Mouse (Mus musculus): ENCODE data around the gene Gm36079. TPM values are rescaled to one million over a fixed set of nuclear protein-coding genes. Genes with fewer than 3 reads are reported as not detected.
"Not testable (repeated sequence)": the region's sequence is repeated elsewhere in the genome, so short reads cannot be mapped to it uniquely, and the experiment has no call there.

The Gm36079 gene
- total and polyA plus RNA-seq, 2 experiments from 2014 or later: not detected

DNA sequence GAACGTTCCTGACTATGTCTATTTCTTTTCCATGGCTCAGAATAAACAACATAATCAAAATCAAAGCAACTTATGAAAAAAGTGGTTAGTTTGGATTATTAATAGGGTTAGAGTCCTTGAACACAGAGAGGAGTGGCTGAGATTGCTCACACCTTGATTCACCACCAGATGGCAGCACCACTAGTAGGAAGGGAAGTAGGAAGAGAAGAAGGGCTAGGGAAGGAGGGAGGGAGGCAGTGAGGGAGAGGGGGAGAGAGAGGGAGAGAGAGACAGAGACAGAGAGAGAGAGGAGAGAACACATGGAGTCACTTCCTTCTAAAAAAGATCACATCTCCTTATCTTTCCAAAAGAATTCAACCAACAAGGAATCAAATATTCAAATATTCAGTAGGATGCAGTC is 14.3 kb upstream of the Gm36079 start:
- peak; percentile 34 for TF ChIP-seq CTCF (IDR thresholded peaks at IDR 0.05; ENCODE audit: low read depth)
- not testable (repeated sequence) for H3K9me3 ChIP-seq (ENCODE audit: low read length); H3K4me2 ChIP-seq (ENCODE audit: low read depth); H3K27me3 ChIP-seq (ENCODE audit: insufficient read depth, low read length); H3K36me3 ChIP-seq (ENCODE audit: insufficient read depth); ATAC-seq; DNase-seq; H3K4me1 ChIP-seq (ENCODE audit: insufficient read depth); H3K9ac ChIP-seq; H3K4me3 ChIP-seq (ENCODE audit: low read depth, low read length); H3K27ac ChIP-seq (ENCODE audit: low read depth, low read length)
- WGBS: no CpG with 5 or more reads among the region's 1 CpGs

DNA sequence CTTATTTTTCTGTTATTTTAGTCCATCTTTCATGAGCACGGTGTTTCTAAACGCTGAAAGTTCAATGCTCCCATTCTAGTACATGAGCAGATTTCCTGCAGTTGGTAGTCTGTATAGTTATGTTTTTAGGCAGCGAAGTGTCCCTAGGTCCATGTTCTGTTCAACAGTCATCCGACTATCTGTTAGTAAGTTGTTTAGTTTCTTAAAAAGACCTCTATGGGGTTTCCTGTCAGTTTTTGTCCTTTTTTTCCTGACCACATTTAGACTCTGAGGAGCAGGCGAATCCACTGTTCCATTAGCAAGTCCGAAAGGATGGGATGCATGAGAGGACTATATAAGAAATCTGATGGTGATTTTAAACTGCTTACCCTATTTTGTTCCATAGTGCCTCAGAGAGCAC is 11.1 kb upstream of the Gm36079 start:
- 5% methylated on average over 6 of the region's 6 CpGs for WGBS
- ATAC-seq; H3K4me1 ChIP-seq (ENCODE audit: insufficient read depth); H3K9me3 ChIP-seq (ENCODE audit: low read length); H3K4me3 ChIP-seq (ENCODE audit: low read depth, low read length); DNase-seq; H3K4me2 ChIP-seq (ENCODE audit: low read depth); H3K9ac ChIP-seq; H3K36me3 ChIP-seq (ENCODE audit: insufficient read depth); H3K27ac ChIP-seq (ENCODE audit: low read depth, low read length); H3K27me3 ChIP-seq (ENCODE audit: insufficient read depth, low read length): not testable (repeated sequence)

DNA sequence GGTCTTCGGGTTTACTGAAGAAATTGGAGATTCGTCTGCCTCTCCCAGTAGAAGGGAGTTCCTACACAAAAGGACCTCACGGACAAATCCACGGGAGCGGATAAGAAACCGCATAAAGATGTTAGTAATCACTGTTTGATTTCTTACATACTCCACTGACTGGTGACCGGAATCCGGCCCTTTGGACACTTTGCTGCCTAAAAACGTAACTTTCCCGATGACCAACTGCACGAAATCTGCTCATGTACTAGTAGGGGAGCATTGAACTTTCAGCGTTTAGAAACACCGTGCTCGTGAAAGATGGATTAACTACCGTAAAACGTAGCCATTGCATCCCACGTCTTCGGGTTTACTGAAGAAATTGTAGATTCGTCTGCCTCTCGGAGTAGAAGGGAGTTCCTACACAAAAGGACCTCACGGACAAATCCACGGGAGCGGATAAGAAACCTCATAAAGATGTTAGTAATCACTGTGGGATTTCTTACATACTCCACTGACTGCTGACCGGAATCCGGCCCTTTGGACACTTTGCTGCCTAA is 9.8 kb upstream of the Gm36079 start:
- ATAC-seq; DNase-seq; H3K4me2 ChIP-seq (ENCODE audit: low read depth); H3K27me3 ChIP-seq (ENCODE audit: insufficient read depth, low read length); H3K9ac ChIP-seq; H3K27ac ChIP-seq (ENCODE audit: low read depth, low read length); H3K9me3 ChIP-seq (ENCODE audit: low read length); H3K4me3 ChIP-seq (ENCODE audit: low read depth, low read length); H3K4me1 ChIP-seq (ENCODE audit: insufficient read depth); H3K36me3 ChIP-seq (ENCODE audit: insufficient read depth): not testable (repeated sequence)
- 2% methylated on average over 23 of the region's 25 CpGs for WGBS

DNA sequence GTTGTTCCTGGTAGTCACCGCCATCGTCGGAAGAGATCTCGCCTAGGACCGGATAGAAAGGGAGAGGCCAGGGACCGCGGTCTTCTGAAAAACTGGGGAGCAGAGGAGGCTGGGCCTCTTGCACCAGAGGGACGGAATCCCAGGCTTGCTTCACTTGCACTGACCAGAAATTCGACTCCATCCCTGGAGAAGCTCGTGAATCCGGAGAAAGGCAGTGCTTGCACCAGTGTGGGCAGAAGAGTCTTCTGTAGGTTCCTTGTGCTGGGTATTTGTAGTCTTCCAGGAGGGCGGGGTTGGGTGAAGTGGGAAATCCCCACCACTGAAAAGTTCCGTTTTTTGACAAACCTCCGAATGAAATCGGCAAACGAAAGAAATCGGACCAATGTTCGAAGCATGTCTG is 8.3 kb upstream of the Gm36079 start:
- 0% methylated on average over 6 of the region's 18 CpGs for WGBS
- not testable (repeated sequence) for ATAC-seq; H3K4me1 ChIP-seq (ENCODE audit: insufficient read depth); H3K36me3 ChIP-seq (ENCODE audit: insufficient read depth); H3K4me3 ChIP-seq (ENCODE audit: low read depth, low read length); H3K9me3 ChIP-seq (ENCODE audit: low read length); DNase-seq; H3K27me3 ChIP-seq (ENCODE audit: insufficient read depth, low read length); H3K4me2 ChIP-seq (ENCODE audit: low read depth); H3K9ac ChIP-seq; H3K27ac ChIP-seq (ENCODE audit: low read depth, low read length)

DNA sequence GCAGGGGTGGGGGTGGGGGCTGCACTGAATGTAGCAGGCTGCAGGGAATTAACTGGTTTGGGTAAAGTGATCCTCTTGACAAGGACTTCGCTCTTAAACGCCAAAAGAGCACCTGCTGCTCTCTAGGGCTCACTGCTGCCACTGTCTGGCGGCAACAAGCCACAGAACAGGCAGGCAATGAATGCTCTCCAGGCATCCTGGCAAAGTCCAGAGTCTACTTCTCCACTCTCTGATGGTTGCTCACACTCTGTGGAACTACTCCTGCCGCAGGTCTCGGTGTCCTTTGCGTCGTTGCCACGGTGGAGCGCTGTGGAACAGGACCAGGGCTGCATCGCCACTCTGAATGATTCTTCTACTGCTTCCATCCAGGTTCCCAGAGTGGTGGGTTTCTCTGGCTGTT is 7.8 kb upstream of the Gm36079 start:
- not testable (repeated sequence) for H3K9ac ChIP-seq; H3K4me1 ChIP-seq (ENCODE audit: insufficient read depth); DNase-seq; H3K9me3 ChIP-seq (ENCODE audit: low read length); H3K36me3 ChIP-seq (ENCODE audit: insufficient read depth); H3K27ac ChIP-seq (ENCODE audit: low read depth, low read length); H3K4me2 ChIP-seq (ENCODE audit: low read depth); H3K27me3 ChIP-seq (ENCODE audit: insufficient read depth, low read length); H3K4me3 ChIP-seq (ENCODE audit: low read depth, low read length)
- 2% methylated on average over 3 of the region's 10 CpGs for WGBS
- ATAC-seq: peak; percentile 56; the same call in 1 of the 2 replicates

DNA sequence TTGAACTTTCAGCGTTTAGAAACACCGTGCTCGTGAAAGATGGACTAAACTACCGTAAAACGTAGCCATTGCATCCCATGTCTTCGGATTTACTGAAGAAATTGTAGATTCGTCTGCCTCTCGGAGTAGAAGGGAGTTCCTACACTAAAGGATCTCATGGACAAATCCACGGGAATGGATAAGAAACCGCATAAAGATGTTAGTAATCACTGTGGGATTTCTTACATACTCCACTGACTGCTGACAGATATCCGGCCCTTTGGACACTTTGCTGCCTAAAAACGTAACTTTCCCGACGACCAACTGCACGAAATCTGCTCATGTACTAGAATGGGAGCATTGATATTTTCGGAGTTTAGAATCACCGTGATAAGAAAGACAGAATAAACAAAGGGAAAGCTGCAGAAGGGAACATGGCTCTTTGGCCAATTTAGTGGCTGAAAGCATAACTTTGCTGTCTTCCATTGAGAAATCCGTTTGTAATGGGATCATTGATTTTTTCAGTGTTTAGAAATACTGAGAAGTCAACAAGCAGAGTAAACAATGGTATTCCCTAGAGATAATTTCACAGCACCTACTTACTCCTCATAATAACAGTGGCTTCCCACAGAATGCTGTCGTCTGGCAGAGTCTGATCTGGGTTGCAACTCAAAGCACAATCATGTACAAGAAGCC is 6.8 kb upstream of the Gm36079 start:
- not testable (repeated sequence) for H3K4me2 ChIP-seq (ENCODE audit: low read depth); H3K9ac ChIP-seq; H3K4me1 ChIP-seq (ENCODE audit: insufficient read depth); H3K4me3 ChIP-seq (ENCODE audit: low read depth, low read length); ATAC-seq; H3K27ac ChIP-seq (ENCODE audit: low read depth, low read length); H3K36me3 ChIP-seq (ENCODE audit: insufficient read depth); H3K9me3 ChIP-seq (ENCODE audit: low read length); H3K27me3 ChIP-seq (ENCODE audit: insufficient read depth, low read length)
- peak; percentile 3 for DNase-seq
- WGBS: 2% methylated on average over 16 of the region's 19 CpGs

DNA sequence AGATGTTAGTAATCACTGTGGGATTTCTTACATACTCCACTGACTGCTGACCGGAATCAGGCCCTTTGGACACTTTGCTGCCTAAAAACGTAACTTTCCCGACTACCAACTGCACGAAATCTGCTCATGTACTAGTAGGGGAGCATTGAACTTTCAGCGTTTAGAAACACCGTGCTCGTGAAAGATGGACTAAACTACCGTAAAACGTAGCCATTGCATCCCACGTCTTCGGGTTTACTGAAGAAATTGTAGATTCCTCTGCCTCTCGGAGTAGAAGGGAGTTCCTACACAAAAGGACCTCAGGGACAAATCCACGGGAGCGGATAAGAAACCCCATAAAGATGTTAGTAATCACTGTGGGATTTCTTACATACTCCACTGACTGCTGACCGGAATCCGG is 4.9 kb upstream of the Gm36079 start:
- ATAC-seq; H3K36me3 ChIP-seq (ENCODE audit: insufficient read depth); H3K4me2 ChIP-seq (ENCODE audit: low read depth); H3K4me3 ChIP-seq (ENCODE audit: low read depth, low read length); H3K4me1 ChIP-seq (ENCODE audit: insufficient read depth); H3K9me3 ChIP-seq (ENCODE audit: low read length); H3K27ac ChIP-seq (ENCODE audit: low read depth, low read length); H3K9ac ChIP-seq; DNase-seq; H3K27me3 ChIP-seq (ENCODE audit: insufficient read depth, low read length): not testable (repeated sequence)
- WGBS: 3% methylated on average over 10 of the region's 16 CpGs

DNA sequence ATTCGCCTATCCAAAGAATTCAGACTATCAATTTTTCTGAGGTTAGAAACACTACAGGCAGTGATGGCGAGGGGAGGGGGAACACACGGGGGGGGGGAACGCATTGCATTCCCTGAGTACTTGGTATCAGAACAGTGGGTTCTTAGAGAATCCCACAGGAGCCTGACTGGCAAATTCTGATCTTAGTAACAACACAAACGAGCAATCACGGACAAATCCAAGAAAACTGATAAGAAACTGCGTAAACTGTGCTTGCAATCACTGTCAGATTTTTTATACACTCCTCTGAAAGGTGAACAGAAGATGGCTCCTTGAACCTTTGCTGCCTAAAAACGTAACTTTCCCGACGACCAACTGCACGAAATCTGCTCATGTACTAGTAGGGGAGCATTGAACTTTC is 557 bp upstream of the Gm36079 start:
- DNase-seq: peak; percentile 48
- H3K27ac ChIP-seq (ENCODE audit: low read depth, low read length); H3K36me3 ChIP-seq (ENCODE audit: insufficient read depth); H3K4me3 ChIP-seq (ENCODE audit: low read depth, low read length); H3K27me3 ChIP-seq (ENCODE audit: insufficient read depth, low read length); H3K4me2 ChIP-seq (ENCODE audit: low read depth); H3K9me3 ChIP-seq (ENCODE audit: low read length); H3K4me1 ChIP-seq (ENCODE audit: insufficient read depth); ATAC-seq; H3K9ac ChIP-seq: not testable (repeated sequence)
- WGBS: 2% methylated on average over 11 of the region's 11 CpGs

DNA sequence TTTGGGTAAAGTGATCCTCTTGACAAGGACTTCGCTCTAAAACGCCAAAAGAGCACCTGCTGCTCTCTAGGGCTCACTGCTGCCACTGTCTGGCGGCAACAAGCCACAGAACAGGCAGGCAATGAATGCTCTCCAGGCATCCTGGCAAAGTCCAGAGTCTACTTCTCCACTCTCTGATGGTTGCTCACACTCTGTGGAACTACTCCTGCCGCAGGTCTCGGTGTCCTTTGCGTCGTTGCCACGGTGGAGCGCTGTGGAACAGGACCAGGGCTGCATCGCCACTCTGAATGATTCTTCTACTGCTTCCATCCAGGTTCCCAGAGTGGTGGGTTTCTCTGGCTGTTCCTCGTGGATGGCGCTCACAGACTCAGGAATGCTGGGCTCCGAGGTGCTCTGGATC is 438 bp downstream of the Gm36079 start:
- H3K27me3 ChIP-seq (ENCODE audit: insufficient read depth, low read length); ATAC-seq; H3K9ac ChIP-seq; DNase-seq; H3K4me1 ChIP-seq (ENCODE audit: insufficient read depth); H3K36me3 ChIP-seq (ENCODE audit: insufficient read depth); H3K4me2 ChIP-seq (ENCODE audit: low read depth); H3K27ac ChIP-seq (ENCODE audit: low read depth, low read length); H3K9me3 ChIP-seq (ENCODE audit: low read length); H3K4me3 ChIP-seq (ENCODE audit: low read depth, low read length): not testable (repeated sequence)
- 0% methylated on average over 3 of the region's 13 CpGs for WGBS

DNA sequence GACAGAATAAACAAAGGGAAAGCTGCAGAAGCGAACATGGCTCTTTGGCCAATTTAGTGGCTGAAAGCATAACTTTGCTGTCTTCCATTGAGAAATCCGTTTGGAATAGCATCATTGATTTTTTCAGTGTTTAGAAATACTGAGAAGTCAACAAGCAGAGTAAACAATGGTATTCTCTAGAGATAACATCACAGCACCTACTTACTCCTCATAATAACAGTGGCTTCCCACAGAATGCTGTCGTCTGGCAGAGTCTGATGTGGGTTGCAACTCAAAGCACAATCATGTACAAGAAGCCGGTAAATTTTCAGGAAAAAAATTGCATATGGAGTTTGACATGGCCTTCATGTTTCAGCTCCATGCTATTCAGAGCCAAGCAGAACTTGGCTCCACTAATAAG is 1.2 kb downstream of the Gm36079 start:
- 11% methylated on average over 4 of the region's 4 CpGs for WGBS
- not testable (repeated sequence) for H3K27me3 ChIP-seq (ENCODE audit: insufficient read depth, low read length); H3K9me3 ChIP-seq (ENCODE audit: low read length); H3K4me1 ChIP-seq (ENCODE audit: insufficient read depth); H3K4me2 ChIP-seq (ENCODE audit: low read depth); H3K9ac ChIP-seq; H3K36me3 ChIP-seq (ENCODE audit: insufficient read depth); H3K4me3 ChIP-seq (ENCODE audit: low read depth, low read length); ATAC-seq; H3K27ac ChIP-seq (ENCODE audit: low read depth, low read length)
- peak; percentile 1 for DNase-seq

DNA sequence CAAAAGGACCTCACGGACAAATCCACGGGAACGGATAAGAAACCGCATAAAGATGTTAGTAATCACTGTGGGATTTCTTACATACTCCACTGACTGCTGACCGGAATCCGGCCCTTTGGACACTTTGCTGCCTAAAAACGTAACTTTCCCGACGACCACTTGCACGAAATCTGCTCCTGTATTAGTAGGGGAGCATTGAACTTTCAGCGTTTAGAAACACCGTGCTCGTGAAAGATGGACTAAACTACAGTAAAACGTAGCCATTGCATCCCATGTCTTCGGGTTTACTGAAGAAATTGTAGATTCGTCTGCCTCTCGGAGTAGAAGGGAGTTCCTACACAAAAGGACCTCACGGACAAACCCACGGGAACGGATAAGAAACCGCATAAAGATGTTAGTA is 1.8 kb downstream of the Gm36079 start:
- DNase-seq: peak; percentile 0
- H3K4me2 ChIP-seq (ENCODE audit: low read depth); H3K9ac ChIP-seq; H3K27ac ChIP-seq (ENCODE audit: low read depth, low read length); H3K9me3 ChIP-seq (ENCODE audit: low read length); H3K4me3 ChIP-seq (ENCODE audit: low read depth, low read length); H3K27me3 ChIP-seq (ENCODE audit: insufficient read depth, low read length); ATAC-seq; H3K4me1 ChIP-seq (ENCODE audit: insufficient read depth); H3K36me3 ChIP-seq (ENCODE audit: insufficient read depth): not testable (repeated sequence)
- WGBS: under 1% methylated on average over 19 of the region's 21 CpGs
